Mouse (Mus musculus): Measurements from ENCODE around the gene Insig2. TPM values are rescaled to one million over a fixed set of nuclear protein-coding genes. Genes with fewer than 3 reads are reported as not detected.

Gene Insig2
- total RNA-seq (2021) = 51.2 and 53.0 TPM in 2 replicates
- long read RNA-seq, transcript Insig2-202 (6 exons, 1,292 nt) = major isoform, 323 of 545 reads
- long read RNA-seq, transcript Insig2-201 (6 exons, 2,697 nt) = minor isoform, 85 of 545 reads
- long read RNA-seq, partial matches to known transcripts = 11 of 545 reads
- long read RNA-seq, other reads (novel, unspliced or antisense) = 125 of 545 reads

DNA sequence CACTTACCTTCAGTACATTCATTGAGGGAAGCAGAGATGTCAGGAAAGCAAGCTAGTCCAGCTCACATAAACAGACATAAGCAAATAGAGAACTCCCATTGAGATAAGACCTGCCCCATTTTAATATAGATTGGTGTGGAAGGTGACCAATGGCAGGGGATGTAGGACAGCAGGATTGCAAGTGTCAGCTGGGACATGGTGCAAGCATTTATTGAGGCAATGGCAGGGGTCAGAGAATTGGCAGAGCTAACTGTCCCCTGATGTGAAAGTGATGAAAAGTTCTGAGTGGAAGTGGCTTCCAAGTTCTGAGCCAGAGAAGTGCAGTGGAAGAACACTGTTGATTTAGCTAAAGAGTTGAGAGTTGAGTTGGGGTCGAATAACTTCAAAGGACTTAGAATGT is at the start of gene Insig2:
Insig2 (minus strand) TSS at position 105 of the 400 bp plus-strand sequence.
- DNase-seq = no peak

DNA sequence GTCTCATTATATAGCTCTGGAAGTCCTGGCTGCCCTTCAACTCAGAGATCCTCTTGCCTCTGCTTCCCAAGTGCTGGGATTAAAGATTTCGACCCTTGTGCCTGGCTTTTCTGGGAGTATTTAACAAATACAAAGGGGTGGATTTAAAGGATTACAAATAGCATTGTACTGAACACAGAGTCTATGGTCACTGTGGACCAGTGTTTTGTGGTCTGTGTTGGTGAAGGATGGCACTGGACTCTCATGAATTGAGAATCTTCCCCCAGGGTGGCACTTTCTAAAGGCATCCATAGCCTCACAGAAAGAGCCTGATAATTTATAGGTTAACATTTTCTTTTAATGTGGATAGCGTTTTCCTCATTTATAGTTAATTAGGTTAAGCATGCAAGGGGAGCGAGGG is 49.2 kb upstream of the Insig2 start:
- no peak for DNase-seq

DNA sequence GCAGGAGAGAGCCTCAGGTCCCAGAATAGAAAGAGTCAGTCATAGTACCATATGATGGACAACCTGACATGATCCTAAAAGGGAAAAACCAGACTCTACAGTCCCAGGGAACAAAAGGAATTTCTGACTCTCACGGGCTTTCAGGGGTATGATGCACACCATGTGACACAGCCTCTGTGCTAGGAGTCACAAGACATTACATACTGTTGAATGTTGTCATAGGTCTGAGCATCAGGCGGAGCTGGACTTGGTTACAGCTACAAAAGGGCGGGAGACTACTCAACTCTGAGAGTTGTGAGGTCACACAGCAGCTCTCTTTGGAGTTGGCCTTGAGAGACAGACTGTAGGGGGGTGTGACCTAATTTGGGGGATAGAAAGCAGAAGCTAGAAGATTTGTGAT is 47.6 kb upstream of the Insig2 start:
- DNase-seq = no peak

DNA sequence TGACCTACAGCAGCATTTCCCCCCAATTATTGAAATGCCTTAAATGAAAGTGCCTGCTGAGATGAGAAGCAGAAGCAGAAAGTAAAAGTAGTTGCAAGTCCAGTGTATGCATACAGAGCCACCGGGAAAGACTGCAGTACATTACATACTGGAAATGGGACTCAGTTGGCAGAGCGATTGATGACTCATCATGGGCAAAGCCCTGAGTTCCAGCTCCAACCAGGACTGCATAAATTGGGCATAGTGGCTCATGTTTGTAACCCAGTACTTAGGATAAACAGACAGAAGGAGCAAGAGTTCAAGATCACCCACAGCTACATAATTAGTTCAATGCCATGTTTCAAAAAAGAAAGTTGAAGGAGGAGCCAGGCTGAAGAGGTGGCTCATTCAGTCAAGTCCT is 45.5 kb upstream of the Insig2 start:
- DNase-seq = no peak

DNA sequence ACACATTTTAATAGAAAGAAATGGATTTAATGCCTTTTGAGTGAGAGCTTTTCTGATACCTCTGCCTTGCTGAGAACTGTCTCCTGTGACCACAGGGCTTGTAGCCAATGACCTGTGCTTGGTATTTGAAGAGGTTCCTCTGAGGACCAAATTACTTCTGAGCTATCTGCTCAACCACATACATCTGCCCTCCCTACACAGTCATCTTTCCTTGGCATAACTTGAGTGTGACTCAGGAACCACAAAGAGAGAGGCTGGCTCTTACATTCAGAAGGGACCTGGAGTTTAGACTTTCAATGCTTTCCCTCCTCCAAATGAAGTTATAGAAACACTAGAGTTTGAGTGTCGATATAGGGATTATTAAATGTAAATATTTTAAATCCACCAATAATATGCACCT is 45.0 kb upstream of the Insig2 start:
- no peak for DNase-seq

DNA sequence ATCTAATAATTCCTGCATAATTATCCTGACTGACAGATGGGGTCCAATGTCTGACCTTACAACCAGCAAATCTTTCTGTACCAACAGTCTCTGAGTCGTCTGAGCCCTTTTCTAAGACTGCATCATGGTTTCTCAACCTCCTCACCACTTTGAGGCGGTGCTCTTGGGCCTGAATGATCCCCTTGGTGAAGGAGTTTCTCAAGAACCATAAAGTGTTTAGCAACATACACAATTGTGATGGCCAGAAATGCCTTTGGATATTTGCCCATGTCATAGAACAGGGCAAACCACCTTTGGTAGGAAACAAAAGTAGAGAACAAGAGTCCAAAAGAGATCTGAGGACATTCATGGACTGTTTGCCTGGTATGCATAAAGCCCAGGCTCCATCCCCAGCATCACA is 41.2 kb upstream of the Insig2 start:
- DNase-seq = no peak

DNA sequence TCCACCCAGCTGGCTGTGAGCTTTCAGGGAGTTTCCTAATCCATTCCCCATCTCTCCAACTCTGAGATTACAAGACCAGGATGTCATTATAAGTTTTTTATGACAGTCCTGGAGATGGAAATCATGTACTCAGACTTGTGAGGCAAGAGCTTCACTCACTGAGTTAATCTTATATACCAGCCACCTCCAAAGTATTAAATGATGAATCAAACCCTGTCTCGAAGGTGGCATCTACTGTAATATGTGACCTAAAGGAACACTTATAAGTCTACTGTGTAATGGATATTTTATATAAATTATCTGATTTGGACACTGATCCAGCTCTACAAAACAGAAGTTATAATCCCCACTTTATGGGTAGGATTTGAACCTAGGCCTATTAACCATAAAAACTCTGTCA is 40.3 kb upstream of the Insig2 start:
- no peak for DNase-seq

DNA sequence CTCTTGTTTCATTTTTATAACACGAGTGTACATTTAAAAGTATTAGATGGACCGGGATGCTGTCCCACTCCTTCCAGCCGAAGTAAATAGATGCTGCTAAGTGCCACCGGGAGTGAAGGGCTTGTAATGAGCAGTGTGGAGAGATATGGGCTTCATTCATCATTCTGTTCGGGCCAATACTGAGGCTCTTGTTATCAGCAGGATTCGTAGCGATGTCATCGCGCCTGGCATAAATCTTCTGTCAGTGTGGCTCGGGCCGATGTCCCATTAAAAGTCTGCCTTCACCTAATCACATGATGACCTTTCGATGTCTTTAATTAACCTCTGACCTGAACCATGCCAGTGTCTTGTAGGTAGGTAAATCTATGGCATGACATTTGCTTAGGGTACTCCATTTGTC is 39.1 kb upstream of the Insig2 start:
- no peak for DNase-seq

DNA sequence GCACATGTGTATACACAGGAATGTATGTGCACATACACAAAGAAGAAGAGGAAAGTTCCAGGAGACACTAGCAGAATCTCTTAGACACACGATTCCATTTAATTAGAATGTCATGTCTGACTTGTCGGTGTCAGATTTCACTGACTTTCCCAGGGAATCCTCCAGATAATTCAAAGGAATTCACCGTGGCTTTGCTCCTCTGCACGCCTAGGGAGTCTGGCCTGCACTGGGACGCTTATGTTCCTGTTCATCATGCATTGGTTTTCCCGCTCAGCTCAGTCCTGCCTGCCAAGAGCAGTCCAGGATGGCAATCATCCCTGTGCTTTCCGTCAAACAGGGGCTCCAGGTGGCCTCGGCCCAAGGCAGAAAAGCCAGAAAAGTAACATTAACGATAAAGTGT is 34.9 kb upstream of the Insig2 start:
- DNase-seq = no peak

DNA sequence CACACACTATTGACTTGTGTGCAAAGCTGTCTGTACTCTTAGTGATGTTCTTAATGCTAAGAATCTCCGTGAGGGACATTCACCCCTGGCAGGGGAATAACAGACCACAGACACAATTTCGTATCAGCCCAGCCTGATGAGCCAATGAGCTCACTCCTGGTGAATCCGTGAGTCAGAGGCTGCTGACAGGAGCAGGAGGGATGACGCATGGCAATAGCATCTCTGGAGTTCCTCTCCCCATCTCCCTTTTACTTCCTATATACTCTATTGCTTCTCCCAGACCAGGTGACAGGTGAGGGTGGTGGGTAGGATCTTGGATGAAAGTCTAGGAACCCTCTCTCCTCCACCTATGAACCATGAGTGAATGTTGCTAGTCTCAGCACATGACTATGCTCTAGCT is 28.2 kb upstream of the Insig2 start:
- peak; percentile 19 for DNase-seq

DNA sequence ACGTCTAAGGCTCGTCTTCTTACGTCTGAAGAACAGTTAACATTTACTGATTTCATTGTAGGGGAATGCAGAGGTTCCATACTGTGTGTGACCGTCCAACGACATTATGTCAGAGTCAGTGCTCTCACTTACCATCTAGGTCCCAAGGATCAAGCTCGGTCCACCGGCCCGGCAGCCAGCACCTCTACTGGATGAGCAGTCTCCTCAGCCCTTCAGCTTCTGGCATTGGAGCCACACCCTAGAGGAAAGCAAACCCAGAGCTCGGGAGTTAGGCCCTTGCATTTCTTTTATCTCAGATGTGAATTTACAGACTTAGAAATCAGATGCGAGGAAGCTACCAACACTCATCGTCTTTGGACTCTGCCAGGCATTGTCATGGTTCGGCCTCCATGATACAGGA is 27.3 kb upstream of the Insig2 start:
- DNase-seq = no peak

DNA sequence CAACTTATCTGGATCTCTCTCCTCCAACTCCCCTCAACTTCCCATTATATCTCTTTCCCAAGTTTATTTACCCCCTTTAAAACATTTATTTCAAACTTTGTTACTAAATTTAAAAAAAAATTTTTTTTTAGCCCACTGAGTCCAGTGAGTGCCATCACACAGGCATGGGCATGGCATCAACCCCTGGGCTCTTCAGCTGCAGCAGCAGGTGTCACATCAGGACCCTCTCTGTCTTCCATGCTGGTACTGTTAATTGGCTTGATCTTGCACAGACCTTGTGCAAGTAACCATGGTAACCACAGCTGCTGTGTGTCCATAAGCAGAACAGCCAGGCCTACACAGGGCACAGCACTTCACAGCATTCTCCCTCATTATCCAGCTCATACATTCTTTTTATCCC is 21.4 kb upstream of the Insig2 start:
- DNase-seq = no peak

DNA sequence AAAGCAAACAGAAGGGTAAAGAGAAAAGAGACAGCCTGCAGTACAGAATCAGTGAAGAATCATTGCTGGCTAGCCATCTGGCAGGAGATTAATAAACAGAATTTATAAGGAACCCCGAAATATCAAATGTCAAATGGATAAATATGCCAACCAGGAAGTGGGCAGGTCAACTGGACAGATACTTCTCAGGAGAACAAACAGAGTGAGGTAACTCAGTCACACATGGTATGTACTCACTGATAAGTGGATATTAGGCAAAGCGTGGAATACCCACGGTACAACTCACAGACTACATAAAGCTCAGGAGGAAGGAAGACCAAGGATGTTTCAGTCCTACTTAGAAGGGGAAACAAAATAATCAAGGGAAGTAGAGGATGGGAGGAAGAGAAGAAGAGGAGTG is 18.6 kb upstream of the Insig2 start:
- DNase-seq = no peak

DNA sequence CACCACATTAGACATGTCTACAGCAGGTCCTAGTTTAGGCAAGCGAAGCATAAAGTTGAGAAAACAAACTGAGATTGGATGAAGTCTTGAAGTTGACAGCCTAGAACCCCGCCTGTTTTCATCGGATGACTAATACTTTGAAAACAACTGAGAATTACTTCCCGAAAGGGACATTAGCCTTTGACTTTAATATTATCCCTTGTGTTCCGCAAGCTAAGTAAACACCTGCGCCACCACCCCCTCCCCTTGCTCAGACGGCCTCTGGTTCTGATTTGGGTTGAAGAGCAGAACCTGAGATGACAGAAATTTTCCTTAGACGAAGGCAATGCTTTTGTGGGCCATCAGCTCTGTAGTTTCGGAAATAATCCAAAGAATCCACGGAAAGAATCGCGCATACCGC is 18.2 kb upstream of the Insig2 start:
- no peak for DNase-seq

DNA sequence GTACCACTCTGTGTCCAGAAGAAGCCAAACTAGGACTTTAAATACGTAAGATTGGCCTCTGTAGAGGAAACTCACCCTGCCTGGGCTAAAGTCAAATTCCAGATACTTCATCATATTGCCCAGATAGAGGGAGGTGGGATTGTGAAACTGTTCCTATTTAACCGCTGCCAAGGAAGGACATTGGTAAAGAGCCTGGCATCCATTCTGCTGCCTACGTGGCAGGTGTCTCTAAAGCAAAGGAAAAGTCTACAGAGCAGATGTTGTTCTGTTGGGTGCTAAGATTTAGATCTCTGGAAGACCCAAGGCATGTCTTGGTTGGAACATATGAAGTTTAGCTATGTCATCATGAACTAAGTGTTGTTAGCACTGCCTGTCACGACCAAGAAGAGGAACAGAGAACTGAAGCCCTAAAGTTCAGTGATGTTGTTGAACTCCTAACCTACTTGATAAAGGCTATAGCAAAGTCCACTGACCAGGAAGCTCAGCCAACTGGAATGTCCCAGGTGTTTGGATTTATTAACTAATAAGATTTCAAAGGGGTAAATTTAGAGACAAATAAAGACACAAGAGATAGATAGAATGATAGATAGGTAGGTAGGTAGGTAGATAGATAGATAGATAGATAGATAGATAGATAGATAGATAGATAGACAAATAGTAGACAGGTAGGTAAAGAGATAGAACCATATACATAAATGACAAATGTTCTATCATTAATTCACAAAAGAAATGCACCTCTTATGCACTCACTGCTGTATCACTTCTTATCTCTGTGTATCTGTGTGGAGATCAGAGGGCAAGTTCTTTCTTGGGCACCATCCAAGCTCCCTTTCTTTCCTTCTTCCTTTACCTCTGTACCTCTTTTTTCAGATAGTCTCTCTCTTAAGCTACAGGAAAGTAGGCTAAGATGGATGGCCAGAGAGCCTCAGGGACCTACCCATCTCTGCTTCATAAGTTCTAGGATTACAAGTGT is 16.8 kb upstream of the Insig2 start:
- DNase-seq = no peak

DNA sequence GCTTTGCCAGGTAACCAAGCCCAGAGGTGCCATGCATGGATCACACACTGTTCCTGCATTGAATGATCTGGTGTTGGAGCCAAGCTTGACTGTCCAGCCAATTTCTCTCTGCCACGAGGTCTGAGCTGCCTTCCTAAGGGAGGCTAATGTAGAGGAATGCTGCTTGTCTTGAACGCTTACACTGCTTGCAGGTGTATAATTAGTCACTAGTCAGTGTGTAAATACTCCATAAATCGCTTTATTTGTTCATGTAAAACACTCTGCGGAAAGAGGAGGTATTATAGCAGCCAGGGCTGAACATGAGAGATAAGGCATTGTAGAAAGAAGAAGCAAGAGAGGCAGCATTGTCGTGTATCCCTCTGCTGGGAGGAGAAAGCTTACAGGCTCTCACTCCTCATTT is 11.6 kb upstream of the Insig2 start:
- no peak for DNase-seq

DNA sequence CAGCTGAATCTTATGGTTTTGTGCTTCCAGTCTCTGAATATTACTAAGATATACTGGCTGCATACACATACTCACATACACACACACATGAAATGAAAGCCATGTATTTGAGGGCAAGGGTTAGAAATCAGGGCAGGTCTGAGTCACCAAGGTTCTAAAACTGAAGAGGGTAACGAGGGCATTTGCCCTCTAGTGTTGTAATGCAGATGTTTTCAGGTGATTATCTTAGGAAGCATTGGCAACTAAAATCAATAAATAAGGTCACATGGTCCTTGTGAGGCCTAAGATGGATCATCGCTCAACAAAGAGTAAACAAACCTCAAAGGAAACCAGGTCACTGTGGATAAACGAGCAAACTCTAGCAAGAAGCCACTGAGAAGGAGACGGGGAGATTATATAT is 3.4 kb upstream of the Insig2 start:
- DNase-seq = no peak

DNA sequence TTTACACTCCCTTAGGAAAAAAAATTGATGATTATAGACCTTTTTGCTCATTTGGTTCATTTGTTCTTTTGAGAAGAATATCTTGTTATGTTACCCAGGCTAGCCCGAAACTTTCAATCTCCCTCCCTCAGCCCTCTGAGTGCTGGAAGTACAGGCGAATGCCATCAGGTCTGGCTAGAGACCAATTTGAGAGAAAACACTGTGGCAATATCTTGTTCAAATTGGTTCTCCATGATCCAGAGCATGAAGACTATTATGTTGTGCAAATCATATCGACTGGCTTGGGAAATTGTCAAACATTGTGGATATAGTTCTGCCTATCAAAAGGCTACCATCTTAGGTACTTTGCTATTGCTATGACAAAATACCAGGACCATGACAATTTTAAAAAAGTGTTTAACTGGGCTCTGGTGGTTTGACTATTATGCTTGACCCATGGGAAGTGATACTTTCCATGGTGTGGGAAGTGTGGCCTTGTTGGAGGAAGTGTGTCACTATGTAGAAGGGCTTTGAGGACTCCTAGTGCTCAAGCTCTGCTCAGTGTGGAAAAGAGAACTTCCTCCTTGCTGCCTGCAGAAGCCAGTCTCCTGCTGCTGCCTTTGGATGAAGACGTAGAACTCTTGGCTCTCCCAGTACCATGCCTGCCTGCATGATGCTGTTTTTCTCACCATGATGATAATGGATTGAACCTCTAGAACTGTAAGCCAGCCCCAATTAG is 1.8 kb upstream of the Insig2 start:
- DNase-seq = no peak

DNA sequence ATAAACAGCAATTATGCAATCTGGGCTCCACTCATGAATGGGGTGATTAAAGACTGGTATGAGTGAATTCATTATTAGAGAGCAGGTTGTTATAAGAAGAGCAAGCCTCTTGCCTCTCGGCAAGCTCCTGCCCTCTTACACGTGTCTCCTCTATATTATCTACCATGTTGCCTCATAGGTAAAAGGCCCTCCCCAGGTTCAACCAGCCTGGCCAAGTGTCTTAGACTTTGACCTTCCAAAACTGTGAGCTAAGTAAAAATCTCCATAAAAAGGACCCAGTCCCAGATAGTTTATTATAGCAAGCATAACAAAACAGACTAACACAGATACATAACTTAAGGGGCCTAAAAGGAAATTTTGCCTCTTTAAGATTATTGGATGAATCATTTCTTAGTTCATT is 1.8 kb downstream of the Insig2 start:
- DNase-seq = no peak

DNA sequence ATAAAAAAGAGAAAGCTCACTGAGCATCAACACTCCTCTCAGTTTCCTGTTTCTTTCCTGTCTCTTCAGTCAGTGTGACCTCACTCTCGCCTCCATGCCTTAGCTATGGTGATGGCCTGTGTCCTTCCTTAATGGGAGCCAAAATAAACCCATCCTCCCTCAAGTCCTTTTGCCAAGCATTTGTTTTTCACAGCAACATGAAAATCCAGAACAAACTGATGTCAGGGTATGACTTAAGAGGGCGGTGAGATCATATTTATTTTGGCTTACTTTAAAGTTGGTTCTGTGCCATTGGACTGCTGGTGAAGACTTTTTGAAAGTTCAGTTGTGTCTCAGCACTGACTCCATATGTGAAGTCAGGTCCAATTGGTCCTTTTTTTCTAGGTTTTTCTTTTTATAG is 3.0 kb downstream of the Insig2 start:
- no peak for DNase-seq

DNA sequence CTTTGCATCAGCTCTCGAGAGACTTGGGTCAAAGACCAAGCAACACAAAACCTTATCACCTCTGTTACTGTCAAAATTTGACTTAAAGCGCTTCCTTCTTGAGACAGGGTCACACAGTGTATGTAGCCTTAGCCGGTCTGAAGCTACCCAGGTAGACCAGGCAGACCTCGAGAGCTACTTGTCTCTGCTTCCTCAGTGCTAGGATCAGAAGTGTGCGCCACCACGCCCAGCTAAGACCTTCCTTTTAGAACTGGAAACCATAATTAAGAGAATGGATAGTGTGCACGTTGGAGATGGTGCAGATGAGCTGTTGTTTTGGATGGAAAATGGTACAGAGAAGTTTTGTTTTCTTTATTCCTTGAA is 4.2 kb downstream of the Insig2 start:
- peak; percentile 4 for DNase-seq

DNA sequence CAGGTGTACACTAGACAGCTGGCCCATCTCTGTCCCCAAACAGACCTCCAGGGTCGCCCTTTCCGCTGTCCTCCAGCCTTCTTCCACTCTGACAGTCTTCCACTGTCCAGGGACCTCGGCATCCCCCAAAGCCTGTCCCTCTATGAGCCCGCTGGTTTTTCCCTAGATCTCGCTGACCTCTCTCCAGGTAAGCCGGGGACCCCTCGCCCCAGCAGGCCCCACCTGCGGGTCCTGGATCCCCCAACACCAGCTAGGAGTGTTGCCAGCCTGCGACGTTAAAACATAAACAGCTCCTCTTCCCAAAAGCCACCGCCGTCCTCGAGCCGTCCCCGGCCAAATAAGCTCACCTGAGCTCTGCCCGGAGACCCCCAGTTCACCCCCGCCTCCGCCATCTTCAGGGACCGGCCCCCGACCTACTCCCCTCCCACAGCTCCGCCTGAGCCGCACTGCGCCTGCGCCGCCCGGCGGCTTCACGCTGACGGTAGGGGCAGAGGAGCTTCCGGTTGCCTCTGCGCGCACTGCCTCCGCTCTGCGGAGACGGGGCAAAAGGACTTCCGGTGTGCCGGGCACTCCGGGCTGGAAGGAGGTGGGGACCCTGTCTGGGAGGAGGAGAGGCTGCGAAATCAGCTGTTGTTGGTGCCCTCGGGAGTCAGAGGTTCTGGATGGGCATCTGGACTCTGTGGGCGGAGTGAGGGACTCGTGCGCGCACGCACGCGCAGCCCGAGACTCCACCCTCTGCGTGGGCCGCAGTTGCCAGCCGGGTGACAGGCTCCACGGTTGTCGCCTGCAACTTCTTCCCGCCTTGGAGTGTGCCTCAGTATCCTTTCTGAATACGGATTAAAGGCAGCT is 4.8 kb downstream of the Insig2 start:
- peak; percentile 96 for DNase-seq

All from adrenal gland, postnatal 25 days (tissue).